Mouse (Mus musculus) heart, embryonic 16.5 days (tissue): Measurements from ENCODE around the gene Iqgap2. TPM values are rescaled to one million over a fixed set of nuclear protein-coding genes. Genes with fewer than 3 reads are reported as not detected.

ENCODE experiments used
- ATAC-seq: fragments of 200-750 bp; cut with Nextera tagmentation; replicated peaks from 2 replicates; pipeline ENCODE4 v1.8.0; 2017; ENCODE audit warnings: moderate number of reproducible peaks; ENCODE audit not compliant: insufficient read depth, low FRiP score; ENCODE audit errors: extremely low read depth
- H3K27ac ChIP-seq: fragments of 300-500 bp; sonication (generic); 2 replicates; pipeline ENCODE4 v1.5.1; 2014; ENCODE audit warnings: mild to moderate bottlenecking, low read length, control low read depth, moderate library complexity
- H3K27me3 ChIP-seq: fragments of 300-500 bp; sonication (generic); 2 replicates; pipeline ENCODE4 v1.6.1; 2014; ENCODE audit warnings: low read length, mixed read lengths; ENCODE audit not compliant: control insufficient read depth, insufficient read depth
- H3K36me3 ChIP-seq: fragments of 300-500 bp; sonication (generic); 2 replicates; pipeline ENCODE4 v1.6.1; 2014; ENCODE audit not compliant: control insufficient read depth, insufficient read depth
- H3K4me1 ChIP-seq: fragments of 300-500 bp; sonication (generic); 2 replicates; pipeline ENCODE4 v1.6.1; 2014; ENCODE audit warnings: low read length, mixed read lengths; ENCODE audit not compliant: control insufficient read depth, insufficient read depth
- H3K4me2 ChIP-seq: fragments of 300-500 bp; sonication (generic); 2 replicates; pipeline ENCODE4 v1.6.1; 2014; ENCODE audit warnings: low read depth, mild to moderate bottlenecking, control low read depth, low read length
- H3K4me3 ChIP-seq: fragments of 300-500 bp; sonication (generic); 2 replicates; pipeline ENCODE4 v1.5.1; 2014; ENCODE audit warnings: mild to moderate bottlenecking, control low read depth, low read length
- H3K9ac ChIP-seq: fragments of 300-500 bp; sonication (generic); 2 replicates; pipeline ENCODE4 v1.6.1; 2014; ENCODE audit warnings: low read length, control low read depth
- H3K9me3 ChIP-seq: fragments of 300-500 bp; sonication (generic); replicated peaks from 2 replicates; pipeline ENCODE4 v1.6.1; 2016; ENCODE audit warnings: low read length; ENCODE audit not compliant: control insufficient read depth
- WGBS: fragments of 180-500 bp; shearing (Covaris S2); extraction: QIAGEN DNeasy Blood & Tissue Kit; methylation state at CpG from one replicate; pipeline ENCODE4 v1.1.7; 2014; 5-methylcytosine and 5-hydroxymethylcytosine counted together
- polyA plus RNA-seq: library from polyadenylated mRNA; unstranded; fragments of >200 nt; fragmentation: Nextera tagmentation; extraction: Ambion mirVana; gene quantifications from 2 replicates; pipeline ENCODE4 v1.2.1, GENCODE M21; 2015

The Iqgap2 gene
- 2.9 and 4.6 TPM in 2 replicates for polyA plus RNA-seq

- peak within 1 kb of the TSS; percentile 100 for H3K4me2 ChIP-seq
- H3K9me3 ChIP-seq: no peaks in the 10 kb centered on the region
- H3K4me3 ChIP-seq: peak within 1 kb of the TSS; percentile 66
- peaks cover 5% of the 10 kb centered on the region; the same call in 1 of the 2 replicates for H3K27me3 ChIP-seq
- H3K27ac ChIP-seq: peak within 1 kb of the TSS; percentile 55; the same call in 1 of the 2 replicates
- no peaks in the 10 kb centered on the region for H3K36me3 ChIP-seq
- peak within 1 kb of the TSS; percentile 78 for H3K9ac ChIP-seq
- ATAC-seq: peak; percentile 60
- H3K4me1 ChIP-seq: peaks cover 7% of the 10 kb centered on the region
- under 1% methylated on average over 48 of the region's 48 CpGs for WGBS
Measured at GRCm38 (mm10) chr13:95891491-95891925, at the start of gene Iqgap2. Gene Iqgap2, minus strand, starts transcription at chr13:95891922.

DNA sequence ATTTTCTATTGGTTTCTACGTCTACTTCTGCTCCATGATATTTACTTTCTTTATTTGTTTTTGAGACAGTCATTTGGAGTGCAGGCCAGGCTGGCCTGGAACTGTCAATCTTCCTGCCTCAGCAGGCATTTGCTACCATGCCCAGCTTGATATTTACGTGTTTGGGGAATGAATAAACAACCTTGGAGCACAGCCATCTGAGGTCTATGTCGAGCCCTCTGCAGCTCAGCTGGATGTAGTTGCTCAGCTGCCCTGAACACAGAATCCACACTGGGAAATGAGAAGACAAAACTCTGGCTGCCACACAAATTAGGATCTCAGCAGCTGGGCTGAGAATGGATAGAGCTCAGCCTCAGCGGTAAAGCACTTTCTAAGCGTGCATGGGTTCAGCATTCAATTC lies 49.1 kb upstream of the Iqgap2 start:
- H3K4me1 ChIP-seq: no peaks in the 10 kb centered on the region
- no peak overlapping the region for H3K9ac ChIP-seq
- H3K9me3 ChIP-seq: no peaks in the 10 kb centered on the region
- H3K27me3 ChIP-seq: no peaks in the 10 kb centered on the region
- no peak overlapping the region for H3K4me2 ChIP-seq
- H3K27ac ChIP-seq: no peak overlapping the region
- H3K36me3 ChIP-seq: no peaks in the 10 kb centered on the region
- 60% methylated on average over 5 of the region's 5 CpGs for WGBS
- ATAC-seq: no peak
- H3K4me3 ChIP-seq: no peak overlapping the region

DNA sequence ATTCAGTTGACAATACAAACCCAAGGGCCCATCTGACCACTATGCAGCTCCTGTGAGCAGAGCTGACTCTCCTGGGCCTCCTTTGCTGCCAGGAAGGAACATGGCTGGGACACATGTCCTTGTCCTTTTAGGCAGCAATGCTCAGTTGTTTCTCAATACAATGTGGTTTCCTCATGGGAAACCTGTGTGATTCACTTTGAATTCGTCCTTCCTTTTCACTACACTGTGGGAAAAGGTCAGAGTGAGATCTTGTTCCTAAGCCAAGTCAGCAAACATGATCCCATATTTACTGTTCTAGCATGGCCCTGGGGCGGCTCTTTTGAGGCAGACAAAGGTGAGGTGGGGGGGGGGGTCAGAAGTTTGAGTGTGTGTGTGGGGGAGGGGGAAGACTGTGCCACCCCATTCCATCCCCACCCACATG lies 32.5 kb upstream of the Iqgap2 start:
- Histone ChIP-seq H3K9me3 (no peaks in the 10 kb centered on the region), H3K27ac (no peak overlapping the region), H3K4me3 (no peak overlapping the region), H3K4me1 (no peaks in the 10 kb centered on the region), H3K27me3 (no peaks in the 10 kb centered on the region), H3K9ac (no peak overlapping the region), H3K36me3 (no peaks in the 10 kb centered on the region), H3K4me2 (no peak overlapping the region)
- 76% methylated on average over 2 of the region's 2 CpGs for WGBS
- ATAC-seq: no peak

GRCm38 (mm10) chr13:95922626-95923025 lies 30.9 kb upstream of the Iqgap2 start:
- no peak for ATAC-seq
- no peak overlapping the region for H3K4me3 ChIP-seq
- no peaks in the 10 kb centered on the region for H3K36me3 ChIP-seq
- H3K27me3 ChIP-seq: no peaks in the 10 kb centered on the region
- no peak overlapping the region for H3K27ac ChIP-seq
- WGBS: 76% methylated on average over 4 of the region's 4 CpGs
- H3K9me3 ChIP-seq: no peaks in the 10 kb centered on the region
- no peak overlapping the region for H3K9ac ChIP-seq
- no peaks in the 10 kb centered on the region for H3K4me1 ChIP-seq
- H3K4me2 ChIP-seq: no peak overlapping the region

- 88% methylated on average over 9 of the region's 9 CpGs for WGBS
- Histone ChIP-seq H3K9me3 (no peaks in the 10 kb centered on the region; the same call in 1 of the 2 replicates), H3K27me3 (no peaks in the 10 kb centered on the region)
Measured at GRCm38 (mm10) chr13:95918624-95919284, 27.0 kb upstream of the Iqgap2 start.

GRCm38 (mm10) chr13:95913046-95913406 lies 21.3 kb upstream of the Iqgap2 start:
- Histone ChIP-seq H3K4me2 (no peak overlapping the region), H3K9me3 (no peaks in the 10 kb centered on the region; the same call in 1 of the 2 replicates), H3K27ac (no peak overlapping the region), H3K27me3 (no peaks in the 10 kb centered on the region), H3K36me3 (no peaks in the 10 kb centered on the region), H3K4me1 (no peaks in the 10 kb centered on the region), H3K9ac (no peak overlapping the region), H3K4me3 (no peak overlapping the region)
- WGBS: 83% methylated on average over 2 of the region's 2 CpGs
- ATAC-seq: no peak

More at GRCm38 (mm10) chr13:95918624-95919284, 27.0 kb upstream of the Iqgap2 start:
- H3K9ac ChIP-seq: no peak overlapping the region
- no peaks in the 10 kb centered on the region for H3K4me1 ChIP-seq
- H3K4me2 ChIP-seq: no peak overlapping the region
- ATAC-seq: no peak
- H3K36me3 ChIP-seq: no peaks in the 10 kb centered on the region
- no peak overlapping the region for H3K4me3 ChIP-seq
- no peak overlapping the region for H3K27ac ChIP-seq

DNA sequence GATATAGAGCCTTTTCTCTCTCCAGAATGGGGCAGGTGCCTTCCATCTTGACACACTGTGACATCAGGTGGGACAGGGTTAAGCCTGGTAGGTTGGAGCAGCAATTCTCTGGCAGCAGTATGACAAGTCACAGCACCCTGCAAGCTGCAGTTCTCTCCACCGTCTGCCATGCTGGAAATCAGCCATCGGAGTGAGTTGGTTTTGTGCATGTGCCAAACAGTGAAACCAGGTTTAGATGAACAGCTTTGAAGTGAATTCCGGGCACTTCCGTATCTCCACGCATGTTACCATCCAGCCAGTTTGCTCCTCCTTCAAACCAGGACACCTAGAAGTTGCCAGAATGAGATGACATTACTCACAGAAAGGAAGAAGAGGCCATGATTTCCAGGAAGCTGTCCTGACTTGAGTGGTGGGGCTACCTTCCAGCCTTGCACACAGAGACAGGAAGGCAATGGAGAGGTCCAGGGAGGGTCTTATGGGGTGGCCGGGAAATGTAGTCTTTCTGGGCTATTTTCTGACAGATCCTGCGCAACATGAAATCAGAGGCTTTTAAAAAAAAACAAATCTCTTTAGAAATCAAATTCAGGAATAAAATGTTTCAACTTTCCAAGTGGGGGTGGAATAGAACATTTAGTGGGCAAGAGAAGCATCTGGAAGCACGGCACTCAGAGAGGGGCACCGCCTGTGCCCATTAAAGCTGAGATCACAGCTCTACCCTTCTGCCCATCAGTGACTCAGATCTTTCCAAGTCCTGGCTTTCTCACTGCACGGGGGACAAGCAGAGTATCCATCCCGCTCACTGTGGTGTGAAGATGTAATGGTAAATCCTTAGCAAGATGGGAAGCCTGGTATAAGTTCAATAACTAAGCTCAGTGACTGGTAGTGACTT lies 20.7 kb upstream of the Iqgap2 start:
- Histone ChIP-seq H3K9me3 (no peaks in the 10 kb centered on the region; the same call in 1 of the 2 replicates), H3K27me3 (no peaks in the 10 kb centered on the region)

DNA sequence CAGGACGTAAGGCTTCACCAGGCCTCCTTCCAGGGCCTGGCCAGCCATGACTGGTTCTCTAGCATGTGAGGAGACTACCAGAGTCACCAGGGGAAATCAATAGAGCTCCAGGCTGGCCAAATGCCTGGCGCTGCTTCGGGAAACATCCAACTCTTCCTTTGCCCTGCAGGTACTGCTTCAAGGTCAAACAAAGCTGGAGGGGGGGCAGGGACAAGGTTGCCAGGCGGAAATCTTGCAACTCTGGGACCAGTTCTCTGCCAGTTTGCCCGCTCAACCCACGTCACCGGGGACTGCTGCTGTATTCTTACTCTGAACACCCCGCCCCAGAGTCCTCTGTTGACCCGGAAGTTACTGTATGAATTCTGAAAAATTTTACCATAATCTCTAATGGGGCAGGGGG lies 18.5 kb upstream of the Iqgap2 start:
- Histone ChIP-seq H3K4me3 (no peak overlapping the region), H3K27ac (no peak overlapping the region), H3K9ac (no peak overlapping the region), H3K27me3 (no peaks in the 10 kb centered on the region), H3K4me2 (no peak overlapping the region), H3K36me3 (no peaks in the 10 kb centered on the region), H3K9me3 (peaks cover 4% of the 10 kb centered on the region), H3K4me1 (no peaks in the 10 kb centered on the region)
- ATAC-seq: no peak
- WGBS: 71% methylated on average over 9 of the region's 9 CpGs

More for the DNA sequence above, 20.7 kb upstream of the Iqgap2 start:
- 73% methylated on average over 11 of the region's 11 CpGs for WGBS
- Histone ChIP-seq H3K4me1 (no peaks in the 10 kb centered on the region), H3K36me3 (no peaks in the 10 kb centered on the region), H3K9ac (no peak overlapping the region), H3K27ac (no peak overlapping the region), H3K4me3 (no peak overlapping the region), H3K4me2 (no peak overlapping the region)
- no peak for ATAC-seq

DNA sequence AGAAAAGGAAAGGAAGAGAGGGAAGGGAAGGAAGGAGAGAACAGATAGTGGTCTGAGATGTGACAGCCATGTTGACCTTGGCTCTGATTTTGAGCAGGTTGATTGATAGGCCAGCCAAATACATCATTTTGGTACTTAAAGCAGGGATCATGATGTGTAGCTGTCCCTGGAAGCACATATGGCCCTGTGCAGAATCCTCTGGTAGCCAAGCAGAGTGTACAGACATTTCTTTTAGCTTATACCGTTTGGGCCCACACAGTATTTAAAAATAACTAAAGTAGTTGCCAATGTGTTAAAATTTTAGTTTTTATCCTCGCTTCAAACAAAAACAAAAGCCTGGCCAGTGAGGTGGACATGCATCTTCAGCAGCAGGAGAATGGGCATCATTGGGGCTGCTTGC lies 17.5 kb upstream of the Iqgap2 start:
- Histone ChIP-seq H3K36me3 (no peaks in the 10 kb centered on the region), H3K27me3 (no peaks in the 10 kb centered on the region), H3K4me2 (no peak overlapping the region), H3K9me3 (peaks cover 4% of the 10 kb centered on the region), H3K4me3 (no peak overlapping the region), H3K9ac (no peak overlapping the region), H3K27ac (no peak overlapping the region), H3K4me1 (no peaks in the 10 kb centered on the region)
- 60% methylated on average over 2 of the region's 2 CpGs for WGBS
- ATAC-seq: no peak
